Mouse (Mus musculus): ENCODE results near the gene Tmem184c.

DNA sequence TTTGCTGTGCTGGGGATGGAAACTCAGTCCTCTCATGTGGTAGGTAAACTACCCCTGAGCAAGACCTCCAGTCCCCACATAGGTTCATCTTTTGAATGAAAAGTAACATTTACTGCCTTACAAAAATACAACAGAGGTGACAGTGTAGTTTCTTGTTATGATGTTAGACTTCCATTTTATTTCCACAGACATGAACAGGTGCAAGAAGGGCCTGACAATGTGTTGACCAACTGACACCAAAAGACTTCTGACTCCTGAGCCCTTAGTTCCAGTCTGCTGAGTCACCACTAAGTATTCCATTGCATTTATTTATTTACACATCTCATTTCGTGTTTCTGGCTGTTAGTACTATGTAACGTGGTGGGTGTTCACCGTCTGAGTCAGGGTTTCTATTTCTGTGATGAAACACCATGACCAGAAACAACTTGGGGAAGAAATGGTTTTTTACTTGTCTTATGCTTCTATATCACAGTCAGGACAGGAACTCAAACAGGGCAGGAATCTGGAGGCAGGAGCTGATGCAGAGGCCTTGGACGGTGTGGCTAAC is 49.1 kb upstream of the Tmem184c start:
- TF ChIP-seq POLR2A (IDR thresholded peaks at IDR 0.05; ENCODE audit: extremely low read depth, insufficient read depth, low read length) (no peak), CTCF (IDR thresholded peaks at IDR 0.05; ENCODE audit: low read depth, low read length) (no peak)
